Mouse (Mus musculus) forebrain, embryonic 10.5 days (tissue): ENCODE data around the gene Skint8. TPM values are rescaled to one million over a fixed set of nuclear protein-coding genes. Genes with fewer than 3 reads are reported as not detected.
"Not testable (repeated sequence)": the region's sequence is repeated elsewhere in the genome, so short reads cannot be mapped to it uniquely, and the experiment has no call there.

Source experiments
- DNase-seq: peaks from one replicate; pipeline ENCODE4 v3.0.0-alpha.2; 2017; ENCODE audit warnings: low spot score; ENCODE audit errors: extremely low spot score
- H3K27ac ChIP-seq: fragments of 300-500 bp; sonication (generic); 2 replicates; pipeline ENCODE4 v1.5.1; 2016; ENCODE audit warnings: mild to moderate bottlenecking
- H3K27me3 ChIP-seq: fragments of 300-500 bp; sonication (generic); 2 replicates; pipeline ENCODE4 v1.6.1; 2016; ENCODE audit warnings: mild to moderate bottlenecking; ENCODE audit not compliant: poor library complexity, severe bottlenecking
- H3K36me3 ChIP-seq: fragments of 300-500 bp; sonication (generic); replicated peaks from 2 replicates; pipeline ENCODE4 v1.6.1; 2016; ENCODE audit warnings: mild to moderate bottlenecking, moderate library complexity
- H3K4me1 ChIP-seq: fragments of 300-500 bp; sonication (generic); 2 replicates; pipeline ENCODE4 v1.6.1; 2016
- H3K4me3 ChIP-seq: fragments of 300-500 bp; sonication (generic); 2 replicates; pipeline ENCODE4 v1.5.1; 2016; ENCODE audit warnings: mild to moderate bottlenecking, moderate library complexity
- H3K9me3 ChIP-seq: fragments of 300-500 bp; sonication (generic); 2 replicates; pipeline ENCODE4 v1.6.1; 2016; ENCODE audit warnings: mild to moderate bottlenecking, moderate library complexity
- WGBS: fragments of 180-500 bp; shearing (Covaris S2); methylation state at CpG from one replicate; pipeline ENCODE4 v1.1.7; 2016; 5-methylcytosine and 5-hydroxymethylcytosine counted together
- polyA plus RNA-seq: library from polyadenylated mRNA; unstranded; fragments of >200 nt; fragmentation: Nextera tagmentation; extraction: Ambion mirVana; gene quantifications from 2 replicates; pipeline ENCODE4 v1.2.1, GENCODE M21; 2016

Gene Skint8
- polyA plus RNA-seq, result not detected in 2 replicates

DNA sequence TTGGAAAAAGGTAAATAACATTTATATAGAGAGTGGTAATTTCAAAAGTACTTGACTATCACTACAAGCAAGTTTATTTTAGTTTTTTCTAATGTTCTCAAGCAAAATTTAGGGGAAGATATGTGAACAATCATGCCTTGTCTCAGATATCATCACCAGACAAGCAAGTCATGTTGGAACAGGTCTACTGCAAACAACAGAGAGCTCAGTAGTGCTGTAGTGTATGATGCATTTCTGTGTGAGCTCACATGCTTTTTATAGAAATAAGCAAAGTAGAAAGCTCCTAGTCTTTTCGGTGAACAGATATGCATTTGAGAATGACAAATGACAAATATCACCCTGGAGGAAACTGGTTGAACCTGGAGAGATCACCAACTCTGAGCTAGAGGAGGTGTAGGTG lies at the start of gene Skint8:
Gene Skint8, plus strand, starts transcription at position 301 of the 400 bp plus-strand sequence.
- H3K4me1 ChIP-seq, result no peaks in the 10 kb centered on the region
- no peaks in the 10 kb centered on the region for H3K27me3 ChIP-seq
- no peak within 1 kb of the TSS for H3K4me3 ChIP-seq
- no peaks in the 10 kb centered on the region for H3K36me3 ChIP-seq
- H3K9me3 ChIP-seq, result 0 out of 2 replicates have a peak, but pooled peaks cover 3% of the 10 kb centered on the region
- no peak within 1 kb of the TSS for H3K27ac ChIP-seq
- 91% methylated on average over 1 of the region's 1 CpGs for WGBS
- DNase-seq, result no peak

DNA sequence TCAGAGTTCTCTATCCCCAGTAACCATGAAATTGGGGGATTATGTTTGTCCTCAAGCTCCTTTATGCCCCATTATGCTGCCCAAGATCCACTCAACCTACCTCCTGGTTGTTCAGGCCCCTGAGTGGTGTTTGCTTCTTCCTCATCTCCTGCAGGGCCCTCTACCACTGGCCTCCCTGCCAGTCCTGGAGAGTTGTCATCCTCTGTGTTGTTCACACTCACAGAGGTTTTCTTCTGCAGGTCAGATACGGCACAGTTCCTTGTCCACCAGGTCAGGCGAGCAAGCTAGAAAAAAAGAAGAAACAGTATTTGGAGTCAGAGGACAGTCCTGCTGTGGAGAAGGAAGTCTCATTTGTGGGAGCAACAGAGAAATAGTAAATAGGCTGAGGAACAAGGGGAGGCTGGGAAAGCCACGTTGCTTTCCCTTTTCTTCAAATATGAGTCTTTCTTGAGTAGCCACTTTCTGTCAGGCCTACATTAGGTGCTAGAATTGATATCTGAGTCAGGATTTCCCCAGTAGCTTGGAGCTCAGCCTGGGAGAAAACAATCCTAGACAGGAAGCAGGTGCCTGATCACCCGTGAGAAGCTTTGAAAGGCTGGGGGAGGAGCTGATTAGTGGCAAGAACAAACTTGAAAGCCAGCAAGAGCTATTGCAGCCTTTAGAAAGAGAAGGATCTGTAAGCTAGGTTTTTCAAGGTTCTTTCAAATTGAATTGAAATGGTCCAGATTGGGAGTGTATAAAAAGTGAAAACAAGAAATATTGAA lies 38.9 kb upstream of the Skint8 start:
- no peak for DNase-seq

DNA sequence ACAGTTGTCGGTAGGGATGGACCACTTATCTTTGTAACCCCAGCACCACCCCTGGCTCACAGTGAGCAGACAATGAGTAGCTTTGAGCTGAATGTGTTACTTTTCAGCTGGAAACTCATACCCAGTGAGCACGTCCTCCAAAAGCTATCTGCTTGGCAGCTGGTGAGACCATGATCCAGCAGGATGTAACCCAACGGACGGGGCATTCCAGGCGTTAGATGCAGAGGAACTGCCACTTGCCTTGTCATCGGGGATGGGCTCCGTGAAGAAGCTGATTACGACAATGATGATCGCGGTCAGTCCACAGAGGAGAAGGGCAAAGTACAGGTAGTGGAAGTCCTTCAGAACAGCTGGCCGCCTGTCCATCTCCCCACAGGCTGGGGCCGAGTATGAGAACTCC lies 35.6 kb upstream of the Skint8 start:
- WGBS, result 91% methylated on average over 12 of the region's 12 CpGs
- H3K4me1 ChIP-seq, result peaks cover 13% of the 10 kb centered on the region
- DNase-seq, result no peak
- H3K27ac ChIP-seq, result no peak overlapping the region
- no peak overlapping the region for H3K4me3 ChIP-seq
- no peaks in the 10 kb centered on the region for H3K27me3 ChIP-seq
- H3K36me3 ChIP-seq, result no peaks in the 10 kb centered on the region
- no peaks in the 10 kb centered on the region for H3K9me3 ChIP-seq

More for the DNA sequence above, 38.9 kb upstream of the Skint8 start:
- Histone ChIP-seq H3K9me3 (no peaks in the 10 kb centered on the region), H3K4me3 (no peak overlapping the region), H3K36me3 (no peaks in the 10 kb centered on the region), H3K27me3 (no peaks in the 10 kb centered on the region), H3K27ac (no peak overlapping the region), H3K4me1 (peaks cover 10% of the 10 kb centered on the region)
- 49% methylated on average over 4 of the region's 4 CpGs for WGBS

DNA sequence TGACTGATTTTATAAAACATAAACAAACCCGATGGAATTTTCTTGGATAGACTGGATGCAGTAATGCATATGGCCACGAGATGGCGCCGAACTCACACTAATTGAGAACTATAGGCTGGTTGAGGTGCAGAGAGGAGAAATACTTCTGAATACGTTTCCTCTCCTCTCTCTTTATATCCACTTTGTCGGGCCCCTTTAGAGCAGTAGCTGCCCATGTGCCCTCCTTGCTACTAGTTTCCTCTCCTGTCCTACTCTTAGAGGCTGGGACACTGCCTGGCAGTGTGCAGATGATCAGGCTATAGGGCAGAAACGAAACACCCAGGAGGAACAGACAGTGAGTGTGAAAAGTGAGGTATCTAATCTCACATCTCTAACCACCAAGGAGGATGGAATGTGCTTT lies 33.2 kb upstream of the Skint8 start:
- H3K27ac ChIP-seq, result no peak overlapping the region

DNA sequence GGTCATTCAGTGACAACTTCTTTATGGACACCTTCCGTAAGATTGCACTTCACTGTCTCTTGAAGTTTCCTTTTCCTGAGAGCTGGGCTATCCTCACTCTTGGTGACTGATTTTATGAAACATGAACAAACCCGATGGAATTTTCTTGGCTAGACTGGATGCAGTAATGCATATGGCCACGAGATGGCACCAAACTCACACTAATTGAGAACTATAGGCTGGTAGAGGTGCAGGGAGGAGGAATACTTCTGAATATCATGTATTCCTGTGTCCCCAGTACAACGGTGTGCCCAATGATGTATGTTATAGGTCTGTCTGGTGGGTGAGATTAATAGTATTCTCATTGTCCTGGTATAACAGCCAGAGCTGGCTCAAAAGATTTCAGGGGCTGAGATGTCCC lies 32.6 kb upstream of the Skint8 start:
- DNase-seq, result peak; percentile 68
- no peak overlapping the region for H3K27ac ChIP-seq
- 29% methylated on average over 4 of the region's 4 CpGs for WGBS
- no peak overlapping the region for H3K4me3 ChIP-seq
- H3K27me3 ChIP-seq, result no peaks in the 10 kb centered on the region
- H3K36me3 ChIP-seq, result no peaks in the 10 kb centered on the region
- H3K9me3 ChIP-seq, result no peaks in the 10 kb centered on the region
- 0 out of 2 replicates have a peak, but pooled peaks cover 3% of the 10 kb centered on the region for H3K4me1 ChIP-seq

More for the DNA sequence above, 33.2 kb upstream of the Skint8 start:
- Histone ChIP-seq H3K9me3 (no peaks in the 10 kb centered on the region), H3K4me3 (no peak overlapping the region), H3K27me3 (no peaks in the 10 kb centered on the region), H3K36me3 (no peaks in the 10 kb centered on the region), H3K4me1 (0 out of 2 replicates have a peak, but pooled peaks cover 3% of the 10 kb centered on the region)
- peak; percentile 64 for DNase-seq
- WGBS, result 17% methylated on average over 7 of the region's 7 CpGs

DNA sequence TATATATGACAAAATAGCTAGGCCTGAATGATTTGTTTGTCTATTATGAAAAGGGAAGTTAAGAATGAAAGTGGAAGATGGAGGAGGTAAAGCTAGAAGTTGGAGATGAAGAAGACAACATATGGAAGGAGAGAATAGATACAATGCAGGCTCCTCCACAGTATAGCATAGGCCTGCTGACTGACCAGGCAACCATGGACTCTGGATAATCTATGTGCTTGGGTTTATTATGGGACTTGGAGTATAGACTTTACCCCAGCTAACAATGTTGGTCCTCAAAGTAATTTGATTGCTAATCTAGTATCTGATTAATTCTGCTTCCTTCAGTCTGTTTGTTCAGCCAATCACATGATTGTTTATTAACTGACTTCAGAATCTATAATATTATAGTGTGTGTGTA lies 27.1 kb upstream of the Skint8 start:
- Histone ChIP-seq H3K27ac (no peak overlapping the region), H3K36me3 (no peaks in the 10 kb centered on the region), H3K4me1 (no peaks in the 10 kb centered on the region), H3K4me3 (no peak overlapping the region), H3K9me3 (no peaks in the 10 kb centered on the region), H3K27me3 (no peaks in the 10 kb centered on the region)
- no peak for DNase-seq

DNA sequence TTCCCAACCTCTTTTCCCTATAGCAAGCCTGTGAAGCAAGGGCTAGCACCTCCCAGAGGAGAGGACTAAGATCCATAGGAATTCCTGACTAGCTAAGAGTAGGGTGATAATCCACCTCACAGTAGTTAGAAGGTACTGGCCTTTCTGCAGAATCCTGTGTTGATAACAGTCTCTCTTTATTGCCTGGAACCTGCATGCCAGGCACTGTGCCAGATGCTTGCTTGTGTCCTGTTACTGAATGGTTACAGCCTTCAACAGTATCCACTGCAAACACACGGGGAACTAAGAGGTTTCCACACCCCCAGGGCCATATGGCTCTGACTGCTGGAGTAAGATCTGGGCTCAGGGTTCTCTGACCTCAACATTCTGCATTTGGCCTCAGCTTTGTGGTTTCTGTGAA lies 21.4 kb upstream of the Skint8 start:
- Histone ChIP-seq H3K27me3 (no peaks in the 10 kb centered on the region), H3K9me3 (no peaks in the 10 kb centered on the region), H3K27ac (no peak overlapping the region), H3K36me3 (no peaks in the 10 kb centered on the region), H3K4me3 (no peak overlapping the region), H3K4me1 (no peaks in the 10 kb centered on the region)
- DNase-seq, result no peak
- WGBS, result 74% methylated on average over 1 of the region's 1 CpGs

DNA sequence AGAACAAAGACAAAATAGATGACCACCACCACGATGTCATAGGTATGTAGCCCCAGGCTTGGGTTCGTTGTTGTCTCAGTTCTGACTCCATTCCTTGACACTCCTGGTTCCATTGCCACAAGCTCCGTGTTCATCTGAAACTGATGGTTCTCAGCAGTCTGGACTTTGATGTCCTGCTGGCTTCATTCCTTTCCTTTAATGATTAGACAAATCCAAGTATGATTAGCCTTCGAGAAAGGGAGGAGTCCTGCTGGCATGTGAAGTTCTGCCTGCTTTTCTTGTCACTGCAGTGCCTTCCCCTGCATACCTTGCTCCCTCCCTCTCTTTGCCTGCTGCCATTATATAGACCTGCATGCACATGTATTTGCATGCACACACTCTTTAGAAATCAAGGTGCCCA lies 20.6 kb upstream of the Skint8 start:
- WGBS, result 71% methylated on average over 4 of the region's 4 CpGs
- Histone ChIP-seq H3K4me1 (no peaks in the 10 kb centered on the region), H3K9me3 (no peaks in the 10 kb centered on the region), H3K27me3 (no peaks in the 10 kb centered on the region), H3K27ac (no peak overlapping the region), H3K4me3 (no peak overlapping the region), H3K36me3 (no peaks in the 10 kb centered on the region)
- no peak for DNase-seq

DNA sequence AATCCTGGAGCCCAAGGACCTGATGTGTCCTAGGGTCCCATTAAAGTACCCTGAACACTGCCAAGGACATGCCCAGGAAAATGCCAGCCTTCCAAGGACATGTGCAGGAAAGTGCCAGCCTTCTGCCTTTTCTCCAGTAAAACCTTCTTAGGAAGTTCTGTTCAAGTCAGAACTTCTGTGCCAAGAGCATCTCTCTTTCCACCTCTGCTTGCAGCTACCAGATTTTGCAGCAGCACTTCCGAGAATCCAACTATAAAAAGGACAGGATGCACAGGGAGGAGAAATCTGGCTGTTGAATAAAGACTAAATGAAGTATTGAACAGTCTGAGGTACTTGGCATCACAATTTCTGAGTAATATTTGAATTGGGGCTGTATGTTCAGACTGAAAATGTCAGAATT lies 18.7 kb upstream of the Skint8 start:
- not testable (repeated sequence) for H3K36me3 ChIP-seq, H3K27ac ChIP-seq, H3K27me3 ChIP-seq, H3K4me1 ChIP-seq, H3K9me3 ChIP-seq, DNase-seq, H3K4me3 ChIP-seq
- WGBS, result 84% methylated on average over 1 of the region's 1 CpGs

DNA sequence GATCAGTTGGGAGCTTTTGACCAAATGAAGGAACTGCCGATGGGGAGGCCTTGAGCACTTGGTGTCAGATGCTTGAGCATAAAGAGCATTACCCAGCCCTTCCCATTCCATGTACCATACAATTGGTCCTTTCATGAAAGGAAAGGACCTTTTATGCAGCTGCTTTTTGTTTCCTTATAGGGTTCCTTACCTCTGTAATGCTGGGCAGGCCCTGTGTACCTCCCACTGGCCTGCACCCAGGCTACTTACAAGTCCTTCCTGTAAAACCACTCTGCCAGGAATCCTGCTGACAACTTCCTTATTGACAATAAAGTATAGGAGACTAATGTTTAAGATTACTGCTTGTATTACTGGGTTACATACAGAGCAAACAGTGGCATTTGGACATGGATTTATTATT lies 17.7 kb upstream of the Skint8 start:
- WGBS, result 79% methylated on average over 1 of the region's 1 CpGs
- Histone ChIP-seq H3K27me3 (no peaks in the 10 kb centered on the region), H3K36me3 (no peaks in the 10 kb centered on the region), H3K4me3 (no peak overlapping the region), H3K9me3 (no peaks in the 10 kb centered on the region), H3K4me1 (no peaks in the 10 kb centered on the region), H3K27ac (no peak overlapping the region)
- no peak for DNase-seq

DNA sequence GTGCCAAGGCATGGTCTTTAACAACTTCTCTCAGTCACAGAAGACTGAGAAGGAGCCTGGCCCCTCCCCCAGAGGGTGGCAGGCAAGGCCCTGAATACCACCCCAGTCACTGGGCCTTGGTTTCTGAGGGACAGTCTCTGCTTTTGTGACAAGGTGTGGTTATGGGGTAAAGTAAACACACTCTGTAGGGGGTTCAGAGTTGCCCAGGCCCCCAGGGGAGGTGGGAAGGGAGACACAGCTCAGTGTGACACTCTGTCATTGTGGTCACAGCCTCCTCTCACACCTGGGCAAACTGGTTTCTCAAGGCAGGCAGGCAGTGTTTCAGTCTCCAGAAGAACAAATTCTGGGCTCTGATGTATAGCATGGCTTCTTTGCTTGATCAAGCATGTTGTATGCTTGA lies 16.4 kb upstream of the Skint8 start, which contains the start of gene Slc5a9:
Gene Slc5a9, minus strand, starts transcription at position 144 of the 400 bp plus-strand sequence.
- no peak within 1 kb of the TSS for H3K27ac ChIP-seq
- no peaks in the 10 kb centered on the region for H3K4me1 ChIP-seq
- no peak within 1 kb of the TSS for H3K4me3 ChIP-seq
- no peaks in the 10 kb centered on the region for H3K9me3 ChIP-seq
- no peaks in the 10 kb centered on the region for H3K27me3 ChIP-seq
- no peaks in the 10 kb centered on the region for H3K36me3 ChIP-seq
- no peak for DNase-seq

DNA sequence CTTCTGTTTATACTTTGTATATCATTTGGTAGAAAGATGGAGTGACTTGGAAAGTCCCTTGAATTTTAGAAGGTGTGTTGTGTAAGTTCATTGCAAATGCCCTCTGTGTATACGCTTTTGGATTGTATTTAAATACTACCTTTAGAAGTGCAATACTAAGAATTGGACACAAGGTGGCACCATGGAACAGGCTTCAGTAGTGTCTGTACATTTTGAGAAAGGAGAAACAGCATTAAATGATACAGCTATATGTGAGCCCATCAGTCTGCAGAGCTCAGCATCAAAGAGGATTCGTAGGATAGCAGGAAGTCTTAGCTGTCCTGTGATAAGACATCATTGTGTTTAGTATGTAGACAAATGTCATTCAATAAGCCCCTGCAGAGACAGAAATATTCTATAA lies 11.3 kb upstream of the Skint8 start:
- Histone ChIP-seq H3K4me1 (no peaks in the 10 kb centered on the region), H3K4me3 (no peak overlapping the region), H3K9me3 (no peaks in the 10 kb centered on the region), H3K27ac (no peak overlapping the region), H3K27me3 (no peaks in the 10 kb centered on the region), H3K36me3 (no peaks in the 10 kb centered on the region)
- DNase-seq, result no peak
- 54% methylated on average over 2 of the region's 2 CpGs for WGBS

DNA sequence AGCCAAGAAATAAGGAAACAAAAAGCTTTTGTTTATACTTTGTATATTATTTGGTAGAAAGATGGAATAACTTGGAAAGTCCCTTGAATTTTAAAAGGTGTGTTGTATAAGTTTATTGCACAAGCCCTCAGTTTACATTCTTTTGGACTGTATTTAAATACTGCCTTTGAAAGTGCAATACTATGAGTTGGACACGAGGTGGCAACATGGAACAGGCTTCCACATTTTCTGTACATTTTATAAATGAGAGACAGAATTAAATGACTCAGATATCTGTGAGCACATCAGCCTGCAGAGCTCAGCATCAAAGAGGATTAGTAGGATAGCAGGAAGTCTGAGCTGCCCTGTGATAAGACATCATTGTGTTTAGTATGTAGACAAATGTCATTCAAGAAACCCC lies 42.1 kb downstream of the Skint8 start:
- no peaks in the 10 kb centered on the region for H3K9me3 ChIP-seq
- H3K36me3 ChIP-seq, result no peaks in the 10 kb centered on the region
- no peaks in the 10 kb centered on the region for H3K4me1 ChIP-seq
- 33% methylated on average over 1 of the region's 1 CpGs for WGBS
- no peak overlapping the region for H3K27ac ChIP-seq
- no peaks in the 10 kb centered on the region for H3K27me3 ChIP-seq
- no peak overlapping the region for H3K4me3 ChIP-seq
- DNase-seq, result no peak
